Mouse (Mus musculus): ENCODE results near the gene Myg1.

- TF ChIP-seq CTCF (IDR thresholded peaks at IDR 0.05; ENCODE audit: low read depth, low read length) (no peak), POLR2A (IDR thresholded peaks at IDR 0.05; ENCODE audit: extremely low read depth, insufficient read depth, low read length) (no peak)
Observed at GRCm38 (mm10) chr15:102366238-102366637, 34.7 kb downstream of the Myg1 start.
